Mouse (Mus musculus): ENCODE results near the gene Lgi1. TPM values are rescaled to one million over a fixed set of nuclear protein-coding genes. Genes with fewer than 3 reads are reported as not detected.

Lgi1 gene
- polyA plus RNA-seq, 1 experiment, result 0.28 TPM

DNA sequence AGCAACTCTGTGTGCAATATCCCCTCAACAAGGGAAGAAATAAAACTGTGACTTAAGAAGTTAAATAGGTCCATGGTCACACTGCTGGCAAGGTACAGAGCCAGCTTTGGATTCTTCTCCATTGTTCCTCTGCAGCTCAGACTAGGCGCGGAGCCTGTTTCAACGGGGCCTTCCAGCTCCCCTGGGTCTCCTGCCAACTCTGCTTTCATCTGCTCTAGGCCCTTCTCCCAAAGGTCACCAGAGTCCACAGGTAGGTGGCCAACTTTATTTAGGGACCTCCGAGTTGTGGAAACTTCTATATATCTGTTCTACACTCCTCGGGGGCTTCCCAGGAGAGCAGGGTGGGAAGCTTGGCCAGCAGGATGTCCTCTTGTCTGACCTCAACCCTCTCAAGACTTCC, 3.0 kb upstream of the Lgi1 start:
- no peak overlapping the region for H3K4me3 ChIP-seq (ENCODE audit: insufficient read depth, low read depth, low read length)
- H3K36me3 ChIP-seq (ENCODE audit: control insufficient read depth, insufficient read depth, low read length), result no peaks in the 10 kb centered on the region
- no peaks in the 10 kb centered on the region; the same call in 1 of the 2 replicates for H3K27me3 ChIP-seq (replicated peaks; ENCODE audit: control insufficient read depth, insufficient read depth, low read length)
- 76% methylated on average over 5 of the region's 5 CpGs for WGBS
- no peak for DNase-seq
- no peak overlapping the region for H3K27ac ChIP-seq (ENCODE audit: insufficient read depth, low read depth, low read length)
- H3K4me1 ChIP-seq (ENCODE audit: control insufficient read depth, insufficient read depth, low read length), result no peaks in the 10 kb centered on the region
- TF ChIP-seq CTCF (conservative IDR thresholded peaks at IDR 0.05; ENCODE audit: insufficient read depth, insufficient read length, low read depth, low read length), result no peak
- no peak for TF ChIP-seq POLR2A (IDR thresholded peaks at IDR 0.05; ENCODE audit: low read depth, low read length)

GRCm38 (mm10) chr19:38263829-38264504, 369 bp upstream of the Lgi1 start:
- TF ChIP-seq CTCF (conservative IDR thresholded peaks at IDR 0.05; ENCODE audit: insufficient read depth, insufficient read length, low read depth, low read length) (0 out of 2 replicates have a peak, but pooled peaks have one; percentile 32), POLR2A (IDR thresholded peaks at IDR 0.05; ENCODE audit: low read depth, low read length) (no peak)
- Histone ChIP-seq H3K27ac (ENCODE audit: insufficient read depth, low read depth, low read length) (no peak overlapping the region), H3K36me3 (ENCODE audit: control insufficient read depth, insufficient read depth, low read length) (no peaks in the 10 kb centered on the region), H3K4me3 (ENCODE audit: insufficient read depth, low read depth, low read length) (no peak overlapping the region), H3K4me1 (ENCODE audit: control insufficient read depth, insufficient read depth, low read length) (no peaks in the 10 kb centered on the region), H3K27me3 (replicated peaks; ENCODE audit: control insufficient read depth, insufficient read depth, low read length) (0 out of 2 replicates have a peak, but pooled peaks cover 1% of the 10 kb centered on the region)
- WGBS, result 22% methylated on average over 14 of the region's 14 CpGs
- no peak for DNase-seq

DNA sequence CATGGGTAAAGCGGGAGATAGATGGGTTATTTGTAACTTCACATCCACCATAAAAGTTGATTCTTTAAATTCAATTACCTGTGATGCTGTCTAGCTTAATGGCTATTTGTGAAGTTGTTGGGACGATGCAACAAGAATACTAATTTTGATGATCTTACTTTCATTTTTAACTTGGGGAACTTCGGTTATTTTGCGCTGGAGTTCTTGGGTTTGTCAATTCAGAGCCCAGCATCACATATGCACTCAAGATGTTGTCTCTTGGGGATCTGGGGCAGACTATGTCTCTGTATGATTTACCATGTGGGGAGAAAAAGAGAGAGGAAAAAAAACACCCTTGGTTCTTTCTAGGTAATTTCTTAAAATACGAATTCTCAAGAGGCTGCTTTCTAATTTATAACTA, 1.4 kb downstream of the Lgi1 start:
- WGBS, result 84% methylated on average over 5 of the region's 5 CpGs
- no peak for DNase-seq
- Histone ChIP-seq H3K4me1 (ENCODE audit: control insufficient read depth, insufficient read depth, low read length) (no peaks in the 10 kb centered on the region), H3K4me3 (ENCODE audit: insufficient read depth, low read depth, low read length) (no peak overlapping the region), H3K27ac (ENCODE audit: insufficient read depth, low read depth, low read length) (no peak overlapping the region), H3K27me3 (replicated peaks; ENCODE audit: control insufficient read depth, insufficient read depth, low read length) (0 out of 2 replicates have a peak, but pooled peaks cover 1% of the 10 kb centered on the region), H3K36me3 (ENCODE audit: control insufficient read depth, insufficient read depth, low read length) (no peaks in the 10 kb centered on the region)
- TF ChIP-seq POLR2A (IDR thresholded peaks at IDR 0.05; ENCODE audit: low read depth, low read length) (no peak), CTCF (conservative IDR thresholded peaks at IDR 0.05; ENCODE audit: insufficient read depth, insufficient read length, low read depth, low read length) (no peak)

GRCm38 (mm10) chr19:38267469-38267868, 3.1 kb downstream of the Lgi1 start:
- Histone ChIP-seq H3K27ac (ENCODE audit: insufficient read depth, low read depth, low read length) (no peak overlapping the region), H3K27me3 (replicated peaks; ENCODE audit: control insufficient read depth, insufficient read depth, low read length) (0 out of 2 replicates have a peak, but pooled peaks cover 3% of the 10 kb centered on the region), H3K4me3 (ENCODE audit: insufficient read depth, low read depth, low read length) (no peak overlapping the region), H3K4me1 (ENCODE audit: control insufficient read depth, insufficient read depth, low read length) (no peaks in the 10 kb centered on the region), H3K36me3 (ENCODE audit: control insufficient read depth, insufficient read depth, low read length) (no peaks in the 10 kb centered on the region)
- DNase-seq, result no peak
- WGBS, result 86% methylated on average over 5 of the region's 5 CpGs
- TF ChIP-seq POLR2A (IDR thresholded peaks at IDR 0.05; ENCODE audit: low read depth, low read length), result no peak
- no peak for TF ChIP-seq CTCF (conservative IDR thresholded peaks at IDR 0.05; ENCODE audit: insufficient read depth, insufficient read length, low read depth, low read length)

GRCm38 (mm10) chr19:38271071-38271470, 6.7 kb downstream of the Lgi1 start:
- H3K27ac ChIP-seq (ENCODE audit: insufficient read depth, low read depth, low read length), result no peak overlapping the region
- no peaks in the 10 kb centered on the region for H3K36me3 ChIP-seq (ENCODE audit: control insufficient read depth, insufficient read depth, low read length)
- no peak overlapping the region for H3K4me3 ChIP-seq (ENCODE audit: insufficient read depth, low read depth, low read length)
- no peak for DNase-seq
- no peaks in the 10 kb centered on the region for H3K4me1 ChIP-seq (ENCODE audit: control insufficient read depth, insufficient read depth, low read length)
- H3K27me3 ChIP-seq (replicated peaks; ENCODE audit: control insufficient read depth, insufficient read depth, low read length), result 0 out of 2 replicates have a peak, but pooled peaks cover 3% of the 10 kb centered on the region
- TF ChIP-seq POLR2A (IDR thresholded peaks at IDR 0.05; ENCODE audit: low read depth, low read length) (no peak), CTCF (conservative IDR thresholded peaks at IDR 0.05; ENCODE audit: insufficient read depth, insufficient read length, low read depth, low read length) (no peak)
- WGBS, result 34% methylated on average over 6 of the region's 6 CpGs

DNA sequence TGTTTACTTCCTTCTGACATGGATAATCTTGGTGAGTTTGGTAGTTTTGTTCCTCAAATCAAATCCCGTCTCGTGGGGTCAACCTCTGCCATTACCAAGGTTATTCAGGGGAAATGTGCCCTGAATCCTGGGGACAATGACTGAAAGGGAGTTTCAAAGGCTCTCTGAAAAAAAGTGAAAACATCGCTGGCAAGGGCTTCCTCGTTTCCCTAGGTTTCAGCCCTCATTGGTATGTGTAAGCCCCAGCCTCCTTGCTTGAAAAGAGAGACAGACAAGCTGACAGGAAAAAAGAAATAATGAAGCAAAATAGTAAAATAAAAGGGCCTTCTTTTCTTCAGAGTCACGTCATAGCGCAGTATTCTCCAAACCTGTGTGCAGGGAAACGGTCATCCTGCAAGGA, 9.5 kb downstream of the Lgi1 start:
- TF ChIP-seq CTCF (conservative IDR thresholded peaks at IDR 0.05; ENCODE audit: insufficient read depth, insufficient read length, low read depth, low read length), result no peak
- H3K27me3 ChIP-seq (replicated peaks; ENCODE audit: control insufficient read depth, insufficient read depth, low read length), result 0 out of 2 replicates have a peak, but pooled peaks cover 2% of the 10 kb centered on the region
- no peak overlapping the region for H3K27ac ChIP-seq (ENCODE audit: insufficient read depth, low read depth, low read length)
- no peaks in the 10 kb centered on the region for H3K4me1 ChIP-seq (ENCODE audit: control insufficient read depth, insufficient read depth, low read length)
- no peak for DNase-seq
- H3K4me3 ChIP-seq (ENCODE audit: insufficient read depth, low read depth, low read length), result no peak overlapping the region
- 90% methylated on average over 7 of the region's 7 CpGs for WGBS
- H3K36me3 ChIP-seq (ENCODE audit: control insufficient read depth, insufficient read depth, low read length), result no peaks in the 10 kb centered on the region

DNA sequence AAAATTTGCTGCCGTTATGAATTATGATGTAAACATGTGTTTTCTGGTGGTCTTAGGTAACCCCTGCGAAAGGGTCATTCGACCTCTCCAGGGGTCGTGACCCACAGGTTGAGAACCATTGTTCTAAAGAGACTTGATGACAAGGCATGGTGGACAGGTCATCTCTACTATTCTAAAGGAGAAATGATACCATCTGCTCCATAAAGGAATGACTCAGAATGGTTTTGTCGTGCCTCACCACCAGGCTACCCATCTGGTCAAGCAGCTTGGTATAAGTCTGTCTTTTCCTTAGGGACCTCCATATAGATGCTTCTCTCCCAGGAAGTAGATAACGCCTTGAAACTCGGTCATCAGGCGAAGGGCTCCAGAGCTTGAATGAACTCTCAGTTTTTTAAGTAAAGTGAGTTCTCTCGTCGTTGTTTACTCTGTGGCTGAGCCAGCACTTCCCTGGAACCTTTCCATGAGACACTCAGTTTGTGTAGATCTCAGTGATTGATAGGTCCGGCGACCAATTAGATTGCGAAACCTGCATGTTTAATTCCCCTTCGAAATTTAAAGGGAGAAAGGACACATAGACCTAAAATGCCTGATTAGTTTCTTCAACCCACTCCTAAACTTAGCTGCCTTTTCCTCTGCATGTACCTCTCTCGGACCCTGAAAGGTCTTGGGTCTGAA, 10.5 kb downstream of the Lgi1 start:
- TF ChIP-seq CTCF (conservative IDR thresholded peaks at IDR 0.05; ENCODE audit: insufficient read depth, insufficient read length, low read depth, low read length) (no peak), POLR2A (IDR thresholded peaks at IDR 0.05; ENCODE audit: low read depth, low read length) (no peak)
- H3K4me1 ChIP-seq (ENCODE audit: control insufficient read depth, insufficient read depth, low read length), result no peaks in the 10 kb centered on the region
- H3K36me3 ChIP-seq (ENCODE audit: control insufficient read depth, insufficient read depth, low read length), result no peaks in the 10 kb centered on the region
- DNase-seq, result no peak
- 0 out of 2 replicates have a peak, but pooled peaks cover 2% of the 10 kb centered on the region for H3K27me3 ChIP-seq (replicated peaks; ENCODE audit: control insufficient read depth, insufficient read depth, low read length)
- WGBS, result 80% methylated on average over 15 of the region's 15 CpGs
- no peak overlapping the region for H3K27ac ChIP-seq (ENCODE audit: insufficient read depth, low read depth, low read length)
- no peak overlapping the region for H3K4me3 ChIP-seq (ENCODE audit: insufficient read depth, low read depth, low read length)
